Mouse (Mus musculus): ENCODE measurements around the gene Grid1.

Grid1 gene

GRCm38 (mm10) chr14:34819919-34820652 is at the start of gene Grid1:
Gene Grid1 (plus strand): TSS chr14:34820108.
- DNase-seq (ENCODE audit: low spot score), result no peak

GRCm38 (mm10) chr14:34770467-34770866 is 49.4 kb upstream of the Grid1 start:
- no peak for DNase-seq (ENCODE audit: low spot score)

- no peak for DNase-seq (ENCODE audit: low spot score)
These were observed 48.3 kb upstream of the Grid1 start for GRCm38 (mm10) chr14:34771601-34772000.

GRCm38 (mm10) chr14:34772132-34772531 is 47.8 kb upstream of the Grid1 start:
- no peak for DNase-seq (ENCODE audit: low spot score)

GRCm38 (mm10) chr14:34773681-34774080 is 46.2 kb upstream of the Grid1 start:
- DNase-seq (ENCODE audit: low spot score), result no peak

- no peak for DNase-seq (ENCODE audit: low spot score)
These were observed 45.7 kb upstream of the Grid1 start for GRCm38 (mm10) chr14:34774231-34774630.

- DNase-seq (ENCODE audit: low spot score), result no peak
These were observed 43.1 kb upstream of the Grid1 start for GRCm38 (mm10) chr14:34776719-34777385.

- no peak for DNase-seq (ENCODE audit: low spot score)
These were observed 42.1 kb upstream of the Grid1 start for GRCm38 (mm10) chr14:34777810-34778209.

GRCm38 (mm10) chr14:34778760-34779159 is 41.1 kb upstream of the Grid1 start:
- DNase-seq (ENCODE audit: low spot score), result no peak

- no peak for DNase-seq (ENCODE audit: low spot score)
These were observed 26.4 kb upstream of the Grid1 start for GRCm38 (mm10) chr14:34793406-34794037.

- no peak for DNase-seq (ENCODE audit: low spot score)
These were observed 9.0 kb upstream of the Grid1 start for GRCm38 (mm10) chr14:34810763-34811489.

GRCm38 (mm10) chr14:34811490-34811808 is 8.5 kb upstream of the Grid1 start:
- no peak for DNase-seq (ENCODE audit: low spot score)

GRCm38 (mm10) chr14:34816301-34816700 is 3.6 kb upstream of the Grid1 start:
- no peak for DNase-seq (ENCODE audit: low spot score)

GRCm38 (mm10) chr14:34818387-34818980 is 1.4 kb upstream of the Grid1 start:
- DNase-seq (ENCODE audit: low spot score), result no peak

- no peak for DNase-seq (ENCODE audit: low spot score)
These were observed 588 bp upstream of the Grid1 start for GRCm38 (mm10) chr14:34819121-34819918.

- no peak for DNase-seq (ENCODE audit: low spot score)
These were observed 721 bp downstream of the Grid1 start for GRCm38 (mm10) chr14:34820653-34821005.

GRCm38 (mm10) chr14:34821131-34821790 is 1.4 kb downstream of the Grid1 start:
- DNase-seq (ENCODE audit: low spot score), result no peak

GRCm38 (mm10) chr14:34823136-34823535 is 3.2 kb downstream of the Grid1 start:
- peak; percentile 55 for DNase-seq (ENCODE audit: low spot score)

- DNase-seq (ENCODE audit: low spot score), result no peak
These were observed 4.3 kb downstream of the Grid1 start for GRCm38 (mm10) chr14:34824186-34824585.

- DNase-seq (ENCODE audit: low spot score), result no peak
These were observed 6.0 kb downstream of the Grid1 start for GRCm38 (mm10) chr14:34825902-34826301.

GRCm38 (mm10) chr14:34829831-34830230 is 9.9 kb downstream of the Grid1 start:
- no peak for DNase-seq (ENCODE audit: low spot score)
